Mouse (Mus musculus): Measurements from ENCODE around the gene Cep112. TPM values are rescaled to one million over a fixed set of nuclear protein-coding genes. Genes with fewer than 3 reads are reported as not detected.
A peak's percentile ranks its signal among the peaks of the same experiment; 100 is the strongest.

Gene Cep112
- polyA plus RNA-seq, 1 experiment, result 1.3 TPM

DNA sequence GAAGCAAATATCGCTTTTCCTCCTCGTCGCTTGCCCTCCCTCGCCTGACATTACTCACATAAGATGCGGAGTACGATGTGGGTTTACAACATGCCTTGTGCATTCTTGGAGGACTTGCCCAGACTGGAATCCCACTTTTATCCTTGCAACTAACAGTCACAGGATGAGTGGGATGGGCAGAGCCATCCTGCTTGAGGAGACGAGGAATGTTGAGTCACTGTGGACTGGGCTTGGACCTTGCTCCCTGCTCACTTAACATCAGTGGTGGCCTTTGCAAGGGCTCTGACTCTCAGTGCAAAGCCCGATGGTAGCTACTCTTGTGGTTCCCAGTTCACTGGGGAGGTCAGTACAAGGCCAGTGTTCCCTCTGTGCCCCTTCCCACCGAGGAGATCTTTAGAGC lies 473.1 kb downstream of the Cep112 start:
- 94% methylated on average over 9 of the region's 9 CpGs for WGBS
- DNase-seq, result no peak
- no peak overlapping the region for H3K4me3 ChIP-seq (replicated peaks; ENCODE audit: insufficient read depth, low read depth, low read length)
- H3K27ac ChIP-seq (ENCODE audit: insufficient read depth, low read length), result no peak overlapping the region
- no peaks in the 10 kb centered on the region for H3K27me3 ChIP-seq (ENCODE audit: control insufficient read depth, insufficient read depth, low read length)
- peaks cover 41% of the 10 kb centered on the region for H3K4me1 ChIP-seq (ENCODE audit: control insufficient read depth, insufficient read depth, low read length)
- no peak for TF ChIP-seq POLR2A (IDR thresholded peaks at IDR 0.05; ENCODE audit: borderline replicate concordance, insufficient read depth, low read length)
- no peak for TF ChIP-seq CTCF (IDR thresholded peaks at IDR 0.05; ENCODE audit: borderline replicate concordance, insufficient read depth, low read depth, low read length)

DNA sequence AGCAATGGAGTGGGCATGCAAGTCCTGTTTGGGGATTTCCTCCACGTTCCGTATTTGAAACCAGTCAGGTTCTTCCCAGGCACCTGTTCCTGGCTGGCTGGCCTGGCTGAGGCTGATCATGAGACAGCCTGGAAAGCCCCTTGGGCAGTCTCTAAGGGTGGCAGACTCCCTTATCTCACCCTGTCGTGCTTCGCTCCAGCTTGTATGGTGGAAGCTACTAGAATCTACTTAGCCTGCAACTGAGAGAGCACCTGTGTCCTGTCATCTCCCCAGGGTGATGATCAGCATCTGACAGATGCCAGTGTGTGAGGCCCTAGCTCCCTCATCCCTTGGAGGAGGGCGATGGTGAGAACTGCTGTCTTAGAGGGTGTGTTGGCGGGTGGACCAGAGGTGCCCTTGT lies 473.5 kb downstream of the Cep112 start:
- H3K4me3 ChIP-seq (replicated peaks; ENCODE audit: insufficient read depth, low read depth, low read length), result no peak overlapping the region
- 83% methylated on average over 6 of the region's 6 CpGs for WGBS
- TF ChIP-seq POLR2A (IDR thresholded peaks at IDR 0.05; ENCODE audit: borderline replicate concordance, insufficient read depth, low read length) (no peak), CTCF (IDR thresholded peaks at IDR 0.05; ENCODE audit: borderline replicate concordance, insufficient read depth, low read depth, low read length) (no peak)
- peaks cover 41% of the 10 kb centered on the region for H3K4me1 ChIP-seq (ENCODE audit: control insufficient read depth, insufficient read depth, low read length)
- no peak overlapping the region for H3K27ac ChIP-seq (ENCODE audit: insufficient read depth, low read length)
- DNase-seq, result no peak
- H3K27me3 ChIP-seq (ENCODE audit: control insufficient read depth, insufficient read depth, low read length), result no peaks in the 10 kb centered on the region

DNA sequence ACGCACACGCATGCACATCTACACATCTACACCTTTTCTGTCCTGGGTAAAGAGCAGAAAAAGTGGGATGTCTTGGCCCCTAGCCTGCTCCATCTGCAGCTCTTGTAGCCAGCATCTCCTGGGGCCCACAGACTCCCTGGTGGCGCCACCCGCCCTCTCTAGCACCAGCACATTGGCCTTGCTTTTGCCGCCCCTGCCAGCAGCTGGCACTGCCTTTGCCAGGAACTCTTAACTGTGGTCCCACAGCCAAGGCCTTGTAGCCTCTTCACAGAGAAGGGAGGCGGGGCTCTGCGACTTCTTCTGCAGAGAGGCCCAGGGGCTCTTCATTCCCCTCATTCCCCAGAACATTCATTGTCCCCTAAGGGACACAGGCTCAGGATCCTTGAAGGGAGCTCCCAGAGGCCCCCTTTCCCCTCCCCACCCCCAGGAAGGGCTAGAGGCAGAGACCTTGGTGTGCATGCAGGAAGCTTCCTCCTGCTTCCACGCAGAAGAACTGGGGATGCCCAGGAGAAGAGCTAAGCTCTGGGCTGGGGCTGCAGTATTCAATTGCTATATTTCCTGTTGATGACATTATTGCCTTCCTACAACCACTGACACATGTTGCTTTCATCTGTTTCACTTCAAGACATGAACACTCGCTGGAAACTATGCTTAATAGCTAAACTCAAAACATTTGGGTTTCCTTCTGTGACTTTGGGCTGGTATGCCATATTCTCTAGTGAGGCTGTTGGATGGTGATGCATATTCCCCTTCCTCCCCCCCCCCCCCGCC lies 475.9 kb downstream of the Cep112 start:
- DNase-seq, result peak; percentile 22 to 46
- H3K27ac ChIP-seq (ENCODE audit: insufficient read depth, low read length), result no peak overlapping the region
- H3K4me1 ChIP-seq (ENCODE audit: control insufficient read depth, insufficient read depth, low read length), result peaks cover 39% of the 10 kb centered on the region
- 62% methylated on average over 10 of the region's 10 CpGs for WGBS
- TF ChIP-seq CTCF (IDR thresholded peaks at IDR 0.05; ENCODE audit: borderline replicate concordance, insufficient read depth, low read depth, low read length), result no peak
- no peak for TF ChIP-seq POLR2A (IDR thresholded peaks at IDR 0.05; ENCODE audit: borderline replicate concordance, insufficient read depth, low read length)
- no peak overlapping the region for H3K4me3 ChIP-seq (replicated peaks; ENCODE audit: insufficient read depth, low read depth, low read length)
- no peaks in the 10 kb centered on the region for H3K27me3 ChIP-seq (ENCODE audit: control insufficient read depth, insufficient read depth, low read length)

DNA sequence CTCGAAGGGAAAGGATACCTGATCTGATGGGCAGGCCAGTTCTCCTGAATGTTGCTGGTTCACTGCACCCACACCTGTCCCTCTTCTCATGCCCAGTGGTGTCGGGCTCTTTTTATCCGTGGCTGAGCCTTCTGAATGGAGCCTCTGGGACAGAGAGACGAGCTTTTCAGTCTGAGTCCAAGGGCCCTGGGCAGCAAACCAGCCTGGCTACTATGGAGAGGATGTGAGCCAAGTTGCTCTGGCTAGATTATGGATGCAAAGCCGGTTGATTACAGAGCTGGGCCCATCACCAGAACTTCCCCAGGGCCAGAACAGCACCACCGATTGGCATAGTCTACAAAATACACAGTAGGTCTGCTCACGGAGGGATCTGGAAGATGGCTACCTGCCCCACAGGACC lies 476.7 kb downstream of the Cep112 start:
- peak; percentile 43 to 61 for DNase-seq

DNA sequence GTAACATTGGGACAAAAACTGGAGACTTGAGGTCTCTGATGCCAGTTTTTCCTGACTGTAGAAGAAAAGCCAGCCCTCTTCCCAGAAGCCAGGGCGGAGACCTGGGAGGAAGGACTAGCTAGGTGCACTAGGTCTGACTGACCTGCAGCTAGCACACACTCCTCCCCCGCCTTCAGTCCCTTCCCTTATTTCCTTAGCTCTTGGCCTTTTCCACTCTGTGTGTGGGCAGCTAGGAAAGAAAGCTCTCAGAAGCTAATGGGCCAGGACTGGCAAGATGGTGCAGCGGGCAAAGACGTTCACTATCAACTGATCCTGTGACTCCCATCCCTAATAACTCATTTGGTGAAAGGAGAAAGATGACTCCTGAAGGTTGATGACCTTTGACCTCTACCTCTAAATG lies 477.3 kb downstream of the Cep112 start:
- DNase-seq, result no peak
- 96% methylated on average over 4 of the region's 4 CpGs for WGBS

More for the DNA sequence above, 476.7 kb downstream of the Cep112 start:
- H3K27me3 ChIP-seq (ENCODE audit: control insufficient read depth, insufficient read depth, low read length), result no peaks in the 10 kb centered on the region
- H3K4me3 ChIP-seq (replicated peaks; ENCODE audit: insufficient read depth, low read depth, low read length), result no peak overlapping the region
- 10% methylated on average over 7 of the region's 7 CpGs for WGBS
- H3K27ac ChIP-seq (ENCODE audit: insufficient read depth, low read length), result no peak overlapping the region
- peaks cover 34% of the 10 kb centered on the region for H3K4me1 ChIP-seq (ENCODE audit: control insufficient read depth, insufficient read depth, low read length)
- TF ChIP-seq CTCF (IDR thresholded peaks at IDR 0.05; ENCODE audit: borderline replicate concordance, insufficient read depth, low read depth, low read length) (no peak), POLR2A (IDR thresholded peaks at IDR 0.05; ENCODE audit: borderline replicate concordance, insufficient read depth, low read length) (no peak)

DNA sequence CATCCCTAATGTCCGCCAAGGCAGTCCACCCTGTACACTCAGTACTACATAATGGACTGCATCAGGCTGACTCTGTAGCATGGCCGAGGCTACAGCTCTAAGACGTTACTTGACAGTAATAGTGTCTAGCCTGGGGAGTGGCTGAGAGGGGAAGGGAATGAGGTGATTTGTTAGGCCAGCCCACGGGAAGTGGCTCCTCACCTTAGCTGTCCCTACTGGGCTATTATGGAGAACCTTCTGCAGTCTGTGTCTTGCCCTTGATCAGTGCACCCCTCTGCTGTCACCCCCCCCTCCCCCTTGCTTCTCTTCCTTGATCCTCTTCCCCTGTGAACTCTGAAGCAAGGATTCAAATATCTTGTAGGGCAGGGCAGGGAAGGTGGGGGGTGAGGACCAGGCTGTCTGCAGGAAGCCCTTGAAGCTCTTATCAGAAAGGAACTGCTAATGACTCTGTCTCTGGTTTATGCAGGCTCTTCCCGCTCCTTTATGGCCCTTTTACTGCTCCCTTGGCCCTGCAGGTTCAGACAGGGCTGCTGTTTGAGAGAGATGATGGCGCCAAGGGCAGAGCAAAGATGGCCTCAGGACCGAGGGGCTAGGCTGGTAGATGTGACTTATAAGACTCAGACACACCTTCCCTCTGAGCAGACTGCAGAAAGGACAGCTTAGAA lies 481.7 kb downstream of the Cep112 start:
- 93% methylated on average over 7 of the region's 7 CpGs for WGBS

More for the DNA sequence above, 477.3 kb downstream of the Cep112 start:
- no peak overlapping the region for H3K27ac ChIP-seq (ENCODE audit: insufficient read depth, low read length)
- peaks cover 30% of the 10 kb centered on the region for H3K4me1 ChIP-seq (ENCODE audit: control insufficient read depth, insufficient read depth, low read length)
- H3K27me3 ChIP-seq (ENCODE audit: control insufficient read depth, insufficient read depth, low read length), result no peaks in the 10 kb centered on the region
- no peak overlapping the region for H3K4me3 ChIP-seq (replicated peaks; ENCODE audit: insufficient read depth, low read depth, low read length)
- TF ChIP-seq POLR2A (IDR thresholded peaks at IDR 0.05; ENCODE audit: borderline replicate concordance, insufficient read depth, low read length) (no peak), CTCF (IDR thresholded peaks at IDR 0.05; ENCODE audit: borderline replicate concordance, insufficient read depth, low read depth, low read length) (no peak)

DNA sequence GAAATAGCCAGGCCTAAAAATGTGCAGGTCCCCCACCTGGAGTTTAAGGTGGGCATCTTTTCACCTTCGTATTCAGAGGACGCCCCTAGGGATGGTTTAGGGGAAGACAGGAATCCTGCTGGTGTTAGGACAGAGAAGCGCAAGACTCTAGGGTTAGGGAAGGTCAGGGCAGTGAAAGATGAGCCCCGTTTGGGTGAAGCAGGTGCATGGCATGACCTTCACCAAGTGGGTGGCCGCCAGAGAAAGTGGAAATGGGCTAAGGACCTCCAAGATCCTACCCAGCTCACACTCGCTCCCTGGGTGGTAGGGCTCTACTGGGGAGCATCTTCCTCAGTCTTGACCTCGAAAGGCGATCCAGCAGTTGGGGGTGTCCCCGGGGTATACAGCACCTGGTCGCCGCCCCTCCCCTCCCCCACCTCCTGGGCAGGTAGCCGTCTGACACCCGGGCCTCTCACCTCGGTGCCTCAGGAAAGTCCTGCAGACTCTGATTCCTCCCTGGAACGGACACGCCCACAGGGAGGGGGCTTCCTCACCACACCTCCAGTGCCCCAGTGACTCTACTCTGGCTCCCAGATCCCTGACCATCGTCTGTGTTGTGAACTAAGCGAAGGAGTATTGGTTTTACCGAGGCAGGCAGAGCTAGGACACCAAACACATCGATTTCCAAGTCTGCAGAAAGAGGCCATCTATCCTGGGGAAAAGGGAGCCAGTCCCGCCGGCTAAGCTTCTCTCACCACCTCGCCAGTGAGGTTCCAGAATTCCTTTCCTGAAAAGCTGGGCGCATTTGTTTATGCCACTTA lies 484.6 kb downstream of the Cep112 start:
- no peak for TF ChIP-seq CTCF (IDR thresholded peaks at IDR 0.05; ENCODE audit: borderline replicate concordance, insufficient read depth, low read depth, low read length)
- no peak for TF ChIP-seq POLR2A (IDR thresholded peaks at IDR 0.05; ENCODE audit: borderline replicate concordance, insufficient read depth, low read length)
- no peaks in the 10 kb centered on the region for H3K4me1 ChIP-seq (ENCODE audit: control insufficient read depth, insufficient read depth, low read length)
- 36% methylated on average over 24 of the region's 24 CpGs for WGBS
- DNase-seq, result no peak
- H3K4me3 ChIP-seq (replicated peaks; ENCODE audit: insufficient read depth, low read depth, low read length), result no peak overlapping the region
- no peaks in the 10 kb centered on the region for H3K27me3 ChIP-seq (ENCODE audit: control insufficient read depth, insufficient read depth, low read length)
- no peak overlapping the region for H3K27ac ChIP-seq (ENCODE audit: insufficient read depth, low read length)

More for the DNA sequence above, 481.7 kb downstream of the Cep112 start:
- Histone ChIP-seq H3K4me3 (replicated peaks; ENCODE audit: insufficient read depth, low read depth, low read length) (no peak overlapping the region), H3K27me3 (ENCODE audit: control insufficient read depth, insufficient read depth, low read length) (no peaks in the 10 kb centered on the region), H3K4me1 (ENCODE audit: control insufficient read depth, insufficient read depth, low read length) (peaks cover 4% of the 10 kb centered on the region; the same call in 1 of the 2 replicates), H3K27ac (ENCODE audit: insufficient read depth, low read length) (no peak overlapping the region)
- no peak for DNase-seq
- TF ChIP-seq POLR2A (IDR thresholded peaks at IDR 0.05; ENCODE audit: borderline replicate concordance, insufficient read depth, low read length) (no peak), CTCF (IDR thresholded peaks at IDR 0.05; ENCODE audit: borderline replicate concordance, insufficient read depth, low read depth, low read length) (no peak)

Other genes starting within 250 kb of the Cep112 start
- 0.82 and 1.5 TPM in 2 replicates for gene Apoh, start 81.8 kb upstream of the Cep112 start, polyA plus RNA-seq (2012; rRNA removed)
- gene Prkca, start 81.3 kb upstream of the Cep112 start, polyA plus RNA-seq (2012; rRNA removed), result 16.8 and 19.0 TPM in 2 replicates

All from cerebellum, adult 2 months (tissue).